Comparison of ENCODE assay signal across 8 mouse cellular contexts in genomic region chr5:103420568-103420967, GRCm38 (mm10). TPM values are rescaled to one million over a fixed set of nuclear protein-coding genes. Genes with fewer than 3 reads are reported as not detected.
A peak's percentile ranks its signal among the peaks of the same experiment; 100 is the strongest.
DNase-seq lines count a peak whose midpoint lies in the region; ATAC-seq lines count a peak whose summit lies in the region.

No protein-coding gene starts in this region.

- no peaks in the 10 kb centered on the region for H3K9me3 ChIP-seq in forebrain, embryonic 12.5 days
- no peaks in the 10 kb centered on the region for H3K9me3 ChIP-seq in forebrain, embryonic 16.5 days (ENCODE audit: control insufficient read depth, low read length)
- no peaks in the 10 kb centered on the region for H3K9me3 ChIP-seq in embryonic facial prominence, embryonic 11.5 days (replicated peaks; ENCODE audit: control insufficient read depth, low read length)

- H3K4me2 ChIP-seq in forebrain, embryonic 12.5 days: no peak overlapping the region
- no peak overlapping the region for H3K4me2 ChIP-seq in forebrain, embryonic 16.5 days (ENCODE audit: low read length)
- no peak overlapping the region for H3K4me2 ChIP-seq in embryonic facial prominence, embryonic 11.5 days (ENCODE audit: low read depth, low read length)

- peaks cover 20% of the 10 kb centered on the region for H3K27me3 ChIP-seq in forebrain, embryonic 12.5 days
- H3K27me3 ChIP-seq in forebrain, embryonic 16.5 days (replicated peaks; ENCODE audit: control insufficient read depth, insufficient read depth, low read length): no peaks in the 10 kb centered on the region
- H3K27me3 ChIP-seq in embryonic facial prominence, embryonic 11.5 days (ENCODE audit: control insufficient read depth, insufficient read depth, low read length): no peaks in the 10 kb centered on the region

- H3K4me3 ChIP-seq in forebrain, embryonic 12.5 days (replicated peaks): no peak overlapping the region
- no peak overlapping the region for H3K4me3 ChIP-seq in forebrain, embryonic 16.5 days (replicated peaks; ENCODE audit: low read length)
- H3K4me3 ChIP-seq in embryonic facial prominence, embryonic 11.5 days (ENCODE audit: low read depth, low read length): no peak overlapping the region

- peak; percentile 26 for DNase-seq in embryonic facial prominence, embryonic 11.5 days (ENCODE audit: low spot score)
- peak; percentile 47 for DNase-seq in kidney, postnatal 10 days
- peak; percentile 81 for DNase-seq in lung, postnatal 36 days
- DNase-seq in gastrocnemius, postnatal 4 days (ENCODE audit: low spot score in 2 of 2): no peak
- DNase-seq in frontal cortex, postnatal 14 days (ENCODE audit: low spot score in 2 of 2): no peak

- WGBS in forebrain, embryonic 12.5 days: 30% methylated on average over 10 of the region's 10 CpGs
- WGBS in forebrain, embryonic 16.5 days: 42% methylated on average over 10 of the region's 10 CpGs
- WGBS in embryonic facial prominence, embryonic 11.5 days: 41% methylated on average over 10 of the region's 10 CpGs

- ATAC-seq in forebrain, embryonic 12.5 days (ENCODE audit: low FRiP score): no peak
- ATAC-seq in forebrain, embryonic 16.5 days: no peak
- no peak for ATAC-seq in embryonic facial prominence, embryonic 11.5 days (replicated peaks; ENCODE audit: insufficient number of reproducible peaks, low FRiP score, low TSS enrichment, low read depth)
- ATAC-seq in CD4-positive, CD25-positive, alpha-beta regulatory T cell, adult 4 months: no peak

- H3K36me3 ChIP-seq in forebrain, embryonic 12.5 days (replicated peaks): no peaks in the 10 kb centered on the region
- H3K36me3 ChIP-seq in forebrain, embryonic 16.5 days (ENCODE audit: control insufficient read depth, insufficient read depth): no peaks in the 10 kb centered on the region
- H3K36me3 ChIP-seq in embryonic facial prominence, embryonic 11.5 days (replicated peaks; ENCODE audit: control insufficient read depth, insufficient read depth, low read depth, low read length): no peaks in the 10 kb centered on the region

- peaks cover 23% of the 10 kb centered on the region for H3K4me1 ChIP-seq in forebrain, embryonic 12.5 days
- H3K4me1 ChIP-seq in forebrain, embryonic 16.5 days (replicated peaks; ENCODE audit: control insufficient read depth, insufficient read depth, low read length): peaks cover 8% of the 10 kb centered on the region
- no peaks in the 10 kb centered on the region for H3K4me1 ChIP-seq in embryonic facial prominence, embryonic 11.5 days (ENCODE audit: control insufficient read depth, insufficient read depth, low read length)

- no peak overlapping the region for H3K27ac ChIP-seq in forebrain, embryonic 12.5 days
- no peak overlapping the region for H3K27ac ChIP-seq in forebrain, embryonic 16.5 days (ENCODE audit: low read length)
- H3K27ac ChIP-seq in embryonic facial prominence, embryonic 11.5 days (replicated peaks; ENCODE audit: low read depth, low read length): no peak overlapping the region

- H3K9ac ChIP-seq in forebrain, embryonic 12.5 days: 0 out of 2 replicates have a peak overlapping the region, but pooled peaks have one; percentile 7
- no peak overlapping the region for H3K9ac ChIP-seq in forebrain, embryonic 16.5 days (replicated peaks; ENCODE audit: low read depth, low read length)
- no peak overlapping the region for H3K9ac ChIP-seq in embryonic facial prominence, embryonic 11.5 days (replicated peaks; ENCODE audit: low read length)

RNA-seq across cellular contexts. Expression of gene Ptpn13, which starts 4.4 kb away (rescaled TPM):
- polyA plus RNA-seq in forebrain, embryonic 12.5 days (2016; fragmentation: Nextera tagmentation; extraction: Ambion mirVana): 13.8 and 14.4 TPM in 2 replicates
- polyA plus RNA-seq in forebrain, embryonic 16.5 days (2015; fragmentation: Nextera tagmentation; extraction: Ambion mirVana): 4.1 and 4.8 TPM in 2 replicates
- polyA plus RNA-seq in embryonic facial prominence, embryonic 11.5 days (2014; fragmentation: Nextera tagmentation; extraction: Ambion mirVana): 14.5 and 15.3 TPM in 2 replicates
- 10 to 100 TPM; 22.5 to 26.9 TPM for polyA plus RNA-seq in CD4-positive, CD25-positive, alpha-beta regulatory T cell, adult 4 months (2017; shearing (Covaris generic))
- total RNA-seq in gastrocnemius, postnatal 4 days (2021): 10 to 100 TPM in 1 of 2 experiments, 1 to 10 TPM in 1; 8.8 to 10.1 TPM

Comparison
In these comparisons a context has a peak if more than half of its experiments do, and no peak if none do; other contexts are left out.
1. DNase-seq: peak in embryonic facial prominence, embryonic 11.5 days (single experiment), kidney, postnatal 10 days (single experiment) and lung, postnatal 36 days (single experiment); none in gastrocnemius, postnatal 4 days (0 of 2) and frontal cortex, postnatal 14 days (0 of 2).